Mouse (Mus musculus) small intestine, adult 2 months (tissue): ENCODE measurements around the gene Prss16.

ENCODE experiments used
- CTCF ChIP-seq: fragments of 200-500 bp; IDR thresholded peaks from 2 replicates; pipeline ENCODE4 v1.5.1; 2012; ENCODE audit warnings: low read depth, mild to moderate bottlenecking, control low read depth, inconsistent platforms, low read length, moderate library complexity, mixed read lengths; ENCODE audit not compliant: insufficient replicate concordance, insufficient read length; ENCODE audit errors: extremely low read depth
- POLR2A ChIP-seq: fragments of 200-500 bp; IDR thresholded peaks from 2 replicates; pipeline ENCODE4 v1.6.1; 2012; ENCODE audit warnings: low read depth, mild to moderate bottlenecking, control low read depth, inconsistent platforms, low read length, moderate library complexity

DNA sequence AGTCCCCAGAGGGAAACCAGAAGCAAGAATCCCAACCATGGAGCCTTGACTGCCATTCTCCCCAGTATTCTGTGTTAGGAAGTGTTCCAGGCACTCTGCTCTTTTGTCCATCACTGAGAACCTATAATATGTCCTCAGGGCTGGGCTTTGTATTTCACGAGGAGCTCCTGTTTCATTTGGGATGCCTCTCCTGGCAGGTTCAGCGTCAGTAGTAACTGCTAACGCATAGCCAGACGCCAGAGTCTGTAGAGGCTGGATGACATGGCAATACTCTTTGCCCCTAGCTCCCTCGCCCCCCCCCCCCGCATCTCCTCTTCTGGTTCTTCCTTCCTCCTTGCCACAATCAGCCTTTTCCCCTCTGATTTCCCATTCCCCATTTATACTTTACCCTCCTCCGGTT, at the start of gene Prss16:
- TF ChIP-seq CTCF (no peak), POLR2A (no peak)
